Mouse (Mus musculus): Measurements from ENCODE around the gene Ngef.
"Not testable (repeated sequence)": the region's sequence is repeated elsewhere in the genome, so short reads cannot be mapped to it uniquely, and the experiment has no call there.

The Ngef gene

GRCm38 (mm10) chr1:87471914-87472313 lies 101.8 kb downstream of the Ngef start:
- DNase-seq = peak in 1 of 2 experiments; percentile 19

GRCm38 (mm10) chr1:87469971-87470370 lies 103.7 kb downstream of the Ngef start, which contains the start of gene Snorc:
Gene Snorc (plus strand): TSS chr1:87470271.
- not testable (repeated sequence) for DNase-seq

DNA sequence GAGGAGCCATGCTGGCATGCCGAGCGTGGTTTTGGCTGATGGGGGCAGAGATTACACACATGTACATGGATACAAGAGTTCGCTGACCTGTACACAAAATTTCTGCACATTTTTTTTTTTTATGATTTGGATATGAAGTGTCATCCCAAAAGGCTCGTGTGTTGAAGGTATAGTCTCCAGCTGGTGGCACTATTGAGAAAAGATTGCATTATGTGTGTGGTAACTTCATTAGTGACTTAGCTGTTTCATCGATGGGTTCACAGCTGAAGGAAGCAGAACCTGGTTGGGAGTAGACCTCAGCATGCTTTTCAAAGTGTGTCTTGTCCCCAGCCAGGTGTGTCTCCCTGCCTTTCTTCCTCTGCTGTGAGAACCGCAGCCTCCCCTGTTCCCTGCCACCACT lies 105.3 kb downstream of the Ngef start:
- no peak for DNase-seq

- no peak for DNase-seq
These were observed 106.2 kb downstream of the Ngef start for GRCm38 (mm10) chr1:87467469-87467868.

- not testable (repeated sequence) for DNase-seq
These were observed 113.8 kb downstream of the Ngef start for GRCm38 (mm10) chr1:87459856-87460255.

- DNase-seq = no peak
These were observed 115.6 kb downstream of the Ngef start for GRCm38 (mm10) chr1:87458045-87458444.

DNA sequence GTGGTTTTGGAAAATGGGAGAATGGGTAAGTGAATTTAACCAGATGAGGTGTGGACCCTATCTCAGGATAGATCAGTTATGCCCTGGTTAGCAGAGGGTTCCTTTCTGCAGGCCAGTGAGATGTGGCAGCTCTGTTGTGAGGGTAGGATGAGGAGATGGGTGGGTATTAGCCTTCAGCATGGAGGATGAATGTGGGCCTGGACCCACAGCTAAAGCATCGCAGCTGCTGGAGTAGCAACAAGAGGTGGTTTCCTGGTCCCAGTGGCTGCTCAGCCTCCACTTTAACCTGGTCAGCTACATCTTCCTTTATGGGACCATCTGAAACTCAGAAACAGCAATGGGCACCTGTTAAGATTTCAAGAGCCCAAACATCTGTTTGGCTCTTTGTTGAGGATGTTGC lies 117.2 kb downstream of the Ngef start:
- DNase-seq = no peak

GRCm38 (mm10) chr1:87449432-87449831 lies 124.2 kb downstream of the Ngef start:
- DNase-seq = peak in 1 of 2 experiments; percentile 35

GRCm38 (mm10) chr1:87447183-87448104 lies 126.2 kb downstream of the Ngef start:
- DNase-seq = peak; percentile 50 to 87

DNA sequence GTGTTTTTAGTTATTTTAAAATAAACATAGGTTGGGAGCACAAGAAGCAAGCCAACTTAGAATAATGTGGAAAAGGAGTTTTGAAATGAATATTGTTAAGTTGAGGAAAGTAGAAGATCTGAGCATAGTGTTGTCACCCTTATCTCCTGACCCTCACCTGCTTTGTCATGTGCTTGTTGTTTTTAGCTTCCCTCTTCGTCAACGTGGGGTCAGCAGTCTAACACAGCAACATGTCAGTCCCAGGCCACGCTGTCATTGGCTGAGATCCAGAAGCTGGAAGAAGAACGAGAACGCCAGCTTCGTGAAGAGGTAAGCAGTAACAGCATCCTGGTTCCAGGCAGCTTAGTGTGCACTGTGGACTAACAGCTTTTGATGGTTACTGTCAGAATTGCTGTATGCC lies 137.1 kb downstream of the Ngef start:
- DNase-seq = peak; percentile 11 to 13

DNA sequence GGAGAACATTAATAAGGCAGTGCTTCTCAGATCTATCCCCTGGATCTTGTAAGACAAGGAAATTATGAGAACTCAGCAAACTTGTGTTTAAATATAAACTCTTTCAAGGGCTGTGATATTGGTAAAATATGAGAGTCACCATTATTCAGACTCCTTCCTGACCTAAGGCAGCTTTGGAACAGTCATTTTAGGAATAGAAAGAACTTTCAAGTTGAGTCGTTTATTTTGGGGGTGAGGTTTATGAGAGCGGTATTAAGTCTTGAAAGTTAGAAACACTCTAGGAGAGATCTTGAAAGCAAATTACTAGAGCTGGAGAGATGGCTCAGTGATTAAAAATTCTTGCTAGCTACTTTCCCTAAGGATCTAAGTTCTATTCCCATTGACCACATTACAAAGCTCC lies 138.5 kb downstream of the Ngef start:
- no peak for DNase-seq

Data from kidney, postnatal 36 days (tissue).